Mouse (Mus musculus) embryo, embryonic 11.5 days (tissue): ENCODE results near the gene Shank3.

ENCODE experiments used
- DNase-seq: peaks from one replicate; pipeline ENCODE4 v3.0.0-alpha.2; 2012; ENCODE audit warnings: low read depth, low spot score

The Shank3 gene

DNA sequence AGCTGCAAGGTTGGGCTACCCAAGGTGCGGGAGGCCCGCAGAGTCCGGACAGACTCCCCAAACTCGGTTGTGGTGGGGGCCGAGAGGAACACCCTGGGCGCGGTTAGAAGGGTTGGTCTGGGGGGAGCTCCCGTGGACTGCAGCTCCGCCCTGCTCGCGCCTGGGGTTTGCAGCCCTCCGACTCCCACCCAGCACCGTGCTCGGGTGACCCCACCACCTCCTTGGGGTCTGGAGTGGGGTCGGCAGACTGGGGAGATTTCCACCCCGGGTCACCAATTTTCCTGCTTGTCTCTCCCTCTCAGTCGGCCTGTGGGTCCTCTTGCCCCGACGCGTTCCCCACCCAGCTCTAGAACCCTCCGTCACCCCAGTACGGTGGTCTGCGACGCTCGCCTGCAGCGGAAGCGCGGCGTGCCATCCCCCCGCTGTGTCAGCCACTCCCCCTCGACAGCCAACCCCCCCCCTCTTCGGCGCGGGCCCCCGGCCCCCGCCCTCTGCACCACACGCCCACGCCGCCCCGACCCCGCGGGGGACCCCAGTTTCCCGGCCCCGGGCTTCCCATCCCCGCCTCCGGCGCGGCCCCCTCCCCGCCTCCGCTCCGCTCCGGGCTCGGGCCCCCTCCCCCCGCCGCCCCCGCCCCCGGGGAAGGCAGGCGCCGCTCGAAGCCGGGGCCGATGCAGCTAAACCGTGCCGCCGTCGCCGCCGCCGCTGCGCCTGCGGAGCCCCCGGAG, at the start of gene Shank3:
Gene Shank3 (plus strand): TSS at position 663 of the 728 bp plus-strand sequence.
- no peak for DNase-seq

DNA sequence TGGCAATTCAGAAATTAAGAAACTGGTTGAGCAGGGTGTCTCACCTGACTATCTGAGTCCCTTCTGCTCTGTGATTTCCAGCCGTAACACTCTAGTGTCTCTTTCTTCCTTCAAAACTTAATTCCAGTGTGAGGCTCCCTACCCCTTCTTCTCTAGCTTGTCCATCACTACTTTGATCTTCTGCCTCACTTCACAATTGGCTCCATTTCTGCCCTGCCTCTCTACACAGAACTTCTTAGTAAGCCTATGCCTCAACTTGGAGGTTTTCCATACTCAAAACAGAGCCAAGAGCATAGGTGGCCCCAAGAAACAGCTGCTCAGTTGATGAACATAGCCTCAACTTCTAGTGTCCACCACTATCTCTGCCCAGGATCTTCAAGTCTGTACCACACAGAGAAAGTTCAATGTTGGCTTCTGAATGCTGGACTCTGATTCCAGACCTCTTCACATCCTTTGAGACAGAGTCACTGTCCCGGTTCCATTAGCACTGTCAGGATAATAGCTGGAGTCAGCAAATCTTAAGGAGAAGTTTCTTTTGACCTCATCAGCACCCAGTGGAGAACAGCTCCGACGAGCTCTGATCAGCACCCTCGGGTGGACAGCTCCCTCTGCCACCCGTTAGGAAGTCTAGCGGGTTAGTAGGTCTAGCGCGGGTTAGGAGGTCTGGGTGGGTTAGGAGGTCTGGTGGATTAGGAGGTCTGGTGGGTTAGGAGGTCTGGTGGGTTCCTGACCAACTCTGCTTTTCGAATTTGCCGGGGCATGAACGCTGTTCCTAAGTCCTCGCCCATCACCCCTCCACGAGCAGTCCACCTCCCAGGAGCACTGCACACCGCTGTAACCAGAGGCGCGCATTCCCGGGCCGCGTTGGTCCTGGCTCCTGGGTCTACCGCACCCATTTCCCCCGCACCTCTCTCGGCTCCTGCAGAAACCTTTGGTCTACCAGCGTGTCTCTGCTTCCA, 46.2 kb upstream of the Shank3 start:
- DNase-seq, result no peak

DNA sequence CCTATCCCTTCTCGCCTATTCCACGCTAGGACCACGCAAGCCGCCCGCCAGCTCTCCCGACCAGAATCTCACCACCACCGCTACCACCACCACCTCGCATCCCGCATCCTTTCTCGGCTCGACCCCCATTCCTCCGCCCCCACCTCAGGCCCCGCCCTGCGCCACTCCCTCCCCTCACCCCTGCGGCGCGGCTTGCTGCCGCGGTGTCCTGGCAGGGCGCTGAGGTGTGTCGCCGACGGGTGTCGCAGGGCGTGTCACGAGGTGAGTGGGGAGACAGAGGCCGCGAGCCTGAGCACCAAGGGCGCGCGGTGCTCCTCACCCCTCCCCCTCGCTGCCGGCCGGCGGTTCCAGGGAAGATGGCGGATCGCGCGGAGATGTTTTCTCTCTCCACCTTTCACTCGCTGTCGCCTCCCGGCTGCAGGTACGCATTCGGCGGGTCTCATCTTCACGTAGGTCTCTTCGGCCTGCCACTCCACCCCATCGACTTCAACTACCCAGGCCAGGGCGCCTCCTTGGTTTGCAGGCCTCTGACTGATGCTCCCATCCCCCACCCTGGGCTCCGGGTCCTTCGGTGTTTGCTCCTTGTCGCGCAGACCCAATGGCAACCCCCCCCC, 45.5 kb upstream of the Shank3 start, which contains the start of gene Mapk8ip2:
Gene Mapk8ip2 (plus strand): TSS at position 49 of the 614 bp plus-strand sequence.
- DNase-seq, result no peak

DNA sequence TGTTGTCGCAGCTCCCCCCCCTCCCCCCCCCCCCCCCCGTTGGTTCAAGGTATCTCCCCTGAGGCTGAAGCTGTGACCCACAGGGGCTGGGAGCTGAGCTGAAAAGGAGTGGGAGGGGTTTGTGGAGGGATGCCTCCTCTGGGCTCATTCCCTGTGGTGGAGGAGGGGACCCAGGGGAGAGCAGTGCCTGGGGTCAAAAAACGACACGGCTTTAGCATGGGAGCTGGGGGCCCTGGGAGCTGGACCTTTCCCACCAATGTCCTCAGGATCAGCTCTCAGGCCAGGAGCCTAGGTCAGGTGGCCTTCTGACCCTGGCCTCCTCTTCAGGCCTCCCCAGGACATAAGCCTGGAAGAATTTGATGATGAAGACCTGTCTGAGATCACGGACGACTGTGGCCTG, 44.6 kb upstream of the Shank3 start:
- no peak for DNase-seq

DNA sequence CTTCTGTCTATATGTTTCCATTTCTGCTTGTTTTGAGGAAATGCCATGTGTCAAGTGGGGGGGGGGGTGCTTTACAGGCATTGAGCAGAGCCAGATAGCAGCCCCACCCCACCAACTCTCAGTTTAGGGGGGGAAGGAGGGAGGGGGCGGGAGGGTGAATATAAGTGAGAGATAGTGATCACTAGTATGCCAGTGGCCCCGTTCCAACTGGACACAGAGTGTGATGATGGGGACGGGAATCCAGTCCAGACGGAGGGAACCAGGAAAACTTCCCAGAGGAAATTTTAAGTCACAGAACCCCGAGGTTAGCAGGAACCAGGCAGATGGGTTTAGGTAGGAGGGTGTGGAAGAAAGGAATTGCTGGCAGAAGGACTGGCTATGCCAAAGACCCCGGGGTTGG, 43.8 kb upstream of the Shank3 start:
- no peak for DNase-seq

DNA sequence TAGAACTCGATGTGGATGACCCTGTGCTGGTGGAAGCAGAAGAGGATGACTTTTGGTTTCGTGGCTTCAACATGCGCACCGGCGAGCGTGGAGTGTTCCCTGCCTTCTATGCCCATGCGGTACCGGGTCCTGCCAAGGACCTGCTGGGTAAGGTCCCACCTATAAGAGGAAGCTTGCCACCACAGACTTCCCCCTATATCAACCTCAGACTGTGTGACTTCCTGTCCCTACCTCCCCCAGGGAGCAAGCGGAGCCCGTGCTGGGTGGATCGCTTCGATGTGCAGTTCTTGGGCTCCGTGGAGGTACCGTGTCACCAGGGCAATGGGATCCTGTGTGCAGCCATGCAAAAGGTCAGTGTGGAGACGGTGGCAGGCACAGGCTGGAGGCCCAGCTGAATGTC, 40.5 kb upstream of the Shank3 start:
- DNase-seq, result no peak

DNA sequence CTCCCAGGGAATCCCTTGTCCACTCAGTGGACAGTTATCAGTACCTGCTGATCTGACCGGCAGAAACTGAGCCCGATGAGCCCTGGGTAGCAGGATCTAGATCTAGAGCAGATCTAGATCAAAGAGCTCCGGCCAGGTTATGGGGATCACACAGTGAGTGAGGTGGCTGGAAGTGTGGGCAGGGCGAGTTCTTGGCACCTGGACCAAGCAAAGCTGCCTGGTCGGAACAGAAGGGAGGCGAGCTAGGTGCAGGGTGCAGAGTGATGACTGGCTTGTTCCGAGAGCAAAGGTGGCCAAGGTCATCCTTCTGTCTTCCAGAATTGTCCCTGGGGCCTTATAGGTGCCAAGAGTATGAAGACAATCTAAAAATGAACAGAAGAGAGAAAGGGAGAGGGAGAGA, 39.6 kb upstream of the Shank3 start:
- DNase-seq, result no peak

DNA sequence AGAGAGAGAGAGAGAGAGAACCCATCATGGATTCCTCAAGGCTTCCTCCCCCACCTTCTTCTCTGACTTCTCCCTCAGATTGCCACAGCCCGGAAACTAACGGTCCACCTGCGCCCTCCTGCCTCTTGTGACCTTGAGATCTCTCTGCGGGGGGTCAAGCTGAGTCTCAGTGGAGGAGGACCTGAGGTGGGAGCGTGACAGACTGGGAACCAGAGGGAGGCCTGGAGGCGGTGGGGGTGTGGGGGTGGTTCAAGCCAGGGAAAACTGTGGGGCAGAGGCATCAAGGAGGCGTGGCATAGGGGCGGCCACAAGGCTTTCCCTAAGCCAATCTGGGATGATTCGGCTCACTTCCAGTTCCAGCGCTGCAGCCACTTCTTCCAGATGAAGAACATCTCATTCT, 39.1 kb upstream of the Shank3 start:
- no peak for DNase-seq

DNA sequence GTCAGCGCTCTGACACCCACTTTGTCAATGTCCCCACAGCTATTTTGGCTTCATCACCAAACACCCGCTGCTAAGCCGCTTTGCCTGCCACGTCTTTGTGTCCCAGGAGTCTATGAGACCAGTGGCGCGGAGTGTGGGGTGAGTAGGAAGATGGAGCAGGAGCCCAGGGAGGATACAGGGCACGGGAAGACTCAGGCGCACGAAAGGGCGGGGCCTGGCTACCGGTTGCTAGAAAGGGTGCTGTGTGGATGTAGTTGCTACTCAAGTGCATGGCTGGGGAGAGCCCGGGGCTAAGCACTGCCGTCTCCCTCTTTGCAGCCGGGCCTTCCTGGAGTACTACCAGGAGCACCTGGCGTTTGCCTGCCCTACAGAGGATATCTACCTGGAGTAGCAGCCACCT, 38.1 kb upstream of the Shank3 start:
- no peak for DNase-seq

DNA sequence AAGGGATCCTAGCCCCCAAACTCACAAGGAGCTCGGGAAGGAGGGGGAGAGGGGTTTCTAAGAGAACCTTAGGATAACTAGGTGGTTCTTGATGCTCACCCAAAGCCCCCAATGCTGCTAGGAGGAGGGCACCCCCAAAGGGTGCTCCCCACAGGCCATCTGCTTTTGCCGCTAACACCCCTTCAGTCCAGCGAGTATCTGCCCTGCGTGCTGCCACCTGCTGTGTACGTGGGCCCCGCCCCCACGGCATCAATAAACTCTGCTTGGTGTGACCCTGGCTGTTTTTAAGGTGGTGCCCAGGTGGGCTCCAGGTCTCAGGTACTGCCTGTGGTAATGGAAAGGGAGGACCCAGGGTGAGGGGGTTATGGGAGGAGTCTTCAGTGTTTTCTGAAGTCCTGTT, 37.2 kb upstream of the Shank3 start:
- no peak for DNase-seq

DNA sequence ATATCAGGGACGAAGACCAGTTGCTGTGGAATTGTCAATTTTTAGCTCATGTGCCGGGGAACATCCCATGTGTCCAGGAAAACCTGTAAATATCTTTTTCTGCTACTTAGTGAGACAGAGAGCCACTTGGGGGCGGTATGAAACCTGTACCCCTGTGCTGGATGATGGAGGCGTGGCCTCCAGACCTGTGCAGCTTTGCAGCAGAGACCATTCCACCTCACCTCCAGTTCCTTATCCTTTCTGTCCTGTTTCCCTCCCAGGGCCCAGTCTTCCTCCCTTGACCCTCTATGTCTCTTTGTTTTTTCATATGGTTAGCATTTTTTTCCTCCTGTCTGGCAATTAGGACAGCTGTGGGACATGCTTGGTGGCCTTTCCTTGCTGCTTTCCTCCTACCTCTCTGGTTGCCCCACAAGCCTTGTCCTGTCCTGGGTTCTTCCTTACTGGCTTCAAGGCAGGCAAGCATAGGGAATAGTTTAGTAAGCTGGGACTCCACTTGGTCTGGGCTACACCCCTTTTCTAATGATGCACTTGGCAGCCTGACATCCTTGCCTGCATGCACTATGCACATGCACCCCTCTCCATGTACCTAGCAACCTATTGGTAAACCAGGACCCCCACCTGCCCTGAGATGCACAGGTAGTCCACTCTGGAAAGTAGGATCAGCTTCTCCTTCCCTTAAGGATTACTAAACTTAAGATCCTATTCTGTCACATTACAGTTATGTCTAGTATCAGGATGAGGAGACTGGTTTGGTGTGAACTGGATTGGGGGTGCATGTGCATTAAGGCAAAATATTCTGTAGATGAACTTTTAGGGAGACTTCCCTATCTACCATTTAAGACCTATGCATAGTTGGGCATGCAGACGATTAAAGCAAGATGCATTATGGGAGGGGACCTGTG, 35.8 kb upstream of the Shank3 start:
- DNase-seq, result no peak

DNA sequence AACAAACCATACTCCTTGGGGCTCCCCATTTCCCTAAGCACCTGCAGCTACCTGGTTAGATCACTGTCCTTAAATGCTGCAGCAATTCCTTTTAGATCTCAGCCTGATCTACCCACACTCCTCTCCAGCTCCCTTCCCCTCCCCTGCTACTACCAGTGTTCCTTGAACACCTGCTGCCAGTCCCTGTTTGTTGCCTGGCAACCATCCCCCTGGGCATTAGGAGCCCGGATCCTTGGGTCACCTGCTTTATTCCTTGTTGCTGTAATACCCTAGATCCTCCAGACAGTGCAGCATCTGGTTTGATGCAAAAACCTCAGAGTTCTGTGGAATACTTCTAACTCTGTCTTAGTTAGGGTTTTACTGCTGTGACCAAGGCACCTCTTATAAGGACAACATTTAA, 34.4 kb upstream of the Shank3 start:
- no peak for DNase-seq

DNA sequence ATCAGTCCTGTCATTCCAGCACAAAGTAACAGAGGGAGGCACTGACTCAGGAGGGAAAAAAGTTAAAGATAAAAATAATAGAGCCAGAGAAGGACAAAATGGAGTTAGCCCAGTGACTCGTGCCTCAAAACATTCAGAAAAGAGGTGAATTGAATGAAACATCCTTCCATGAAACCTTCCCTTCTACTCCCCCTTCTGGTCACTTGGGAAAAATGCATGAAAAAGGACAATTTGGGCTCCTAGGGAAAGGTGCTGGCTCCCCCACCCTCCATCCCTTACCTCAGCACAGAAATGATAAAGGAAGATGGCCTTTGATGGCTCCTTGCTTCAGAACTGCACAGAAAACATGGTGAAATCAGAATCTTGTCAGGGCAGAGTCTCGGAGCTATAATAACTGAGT, 30.8 kb upstream of the Shank3 start:
- no peak for DNase-seq

DNA sequence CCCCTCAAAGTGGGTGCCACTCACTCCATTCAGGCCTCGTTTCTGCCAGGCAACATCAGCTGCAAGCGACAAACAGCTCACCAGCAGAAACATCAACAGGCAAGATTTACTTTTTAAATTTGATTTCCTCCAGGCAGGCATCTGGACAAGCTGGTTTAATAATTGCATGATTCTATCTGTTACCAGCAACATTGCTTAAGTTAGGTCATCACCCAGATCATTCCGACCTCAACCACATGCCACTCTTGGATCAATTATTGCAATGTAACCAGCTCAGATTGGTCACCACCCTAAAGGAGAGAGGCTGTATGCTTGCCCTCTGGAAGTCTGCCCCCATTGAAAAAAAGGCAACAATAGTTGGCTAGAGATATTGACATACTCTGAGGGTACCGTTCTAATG, 27.9 kb upstream of the Shank3 start:
- no peak for DNase-seq

DNA sequence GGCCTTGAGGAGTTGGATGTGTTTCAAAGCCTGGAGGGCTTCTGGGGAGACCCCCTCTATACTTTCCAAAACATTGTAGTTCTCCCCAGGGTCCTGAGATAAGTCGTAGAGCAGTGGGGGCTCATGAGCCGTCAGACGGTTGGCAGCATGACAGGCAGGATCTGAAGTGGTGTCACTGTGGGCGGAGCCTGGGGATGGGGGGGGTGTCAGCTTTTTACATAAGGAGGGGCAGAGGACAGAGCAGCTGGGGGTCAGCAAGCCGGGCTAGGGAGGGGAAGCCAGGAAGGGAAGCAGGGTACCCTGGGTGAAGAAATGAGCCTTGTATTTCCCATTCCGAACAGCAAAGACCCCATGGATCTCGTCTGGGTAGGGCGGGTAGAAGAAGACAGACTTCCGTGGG, 26.1 kb upstream of the Shank3 start:
- no peak for DNase-seq

DNA sequence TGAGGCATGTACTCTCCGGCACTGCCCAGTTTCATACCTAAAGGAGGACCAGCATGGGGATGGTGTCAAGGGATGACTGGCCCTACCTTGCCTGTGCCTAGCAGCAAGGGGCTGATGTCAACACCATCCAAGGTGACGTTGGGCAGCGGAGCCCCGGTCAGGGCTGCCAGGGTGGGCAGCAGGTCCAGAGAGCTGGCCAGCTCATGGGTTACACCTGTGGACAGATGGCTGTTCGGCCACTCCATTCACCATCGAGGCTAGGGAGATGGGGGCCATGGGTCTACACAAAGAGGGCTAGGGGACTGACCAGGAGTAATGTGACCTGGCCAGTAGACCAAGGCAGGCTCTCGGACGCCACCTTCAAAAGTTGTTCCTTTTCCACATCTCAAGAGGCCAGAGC, 25.5 kb upstream of the Shank3 start:
- no peak for DNase-seq

DNA sequence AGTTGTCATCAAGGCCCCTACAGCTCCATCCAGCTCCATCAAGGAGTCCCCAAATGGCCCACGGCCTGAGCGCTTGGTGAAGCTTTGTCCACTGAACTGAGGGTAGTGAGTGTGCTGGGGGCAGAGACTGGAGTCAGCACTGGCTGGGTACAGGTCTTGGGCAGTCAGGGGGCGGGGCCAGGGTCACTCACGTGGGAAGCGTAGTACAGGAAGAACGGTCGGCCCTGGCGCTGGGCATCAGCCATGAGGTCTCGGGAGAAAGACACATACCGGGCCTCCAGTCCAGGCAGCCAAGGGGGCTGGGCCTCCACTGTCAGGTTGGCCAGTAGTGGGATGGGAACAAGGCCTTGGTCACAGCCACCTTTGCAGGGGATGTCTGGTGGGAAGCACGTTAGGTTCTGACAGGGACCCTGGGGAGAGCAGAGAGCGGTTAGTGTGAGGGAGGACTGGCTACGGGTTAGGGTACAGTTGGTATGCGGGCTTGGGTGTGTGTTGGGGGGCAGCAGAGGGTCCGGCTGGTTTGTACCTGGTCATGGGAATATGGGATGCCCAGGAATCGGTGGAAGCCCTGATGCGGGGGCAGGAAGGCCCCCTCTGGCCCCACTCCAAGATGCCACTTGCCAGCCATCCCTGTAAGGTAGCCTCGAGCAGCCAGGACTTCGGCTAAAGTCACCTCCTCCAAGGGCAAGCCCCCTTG, 24.7 kb upstream of the Shank3 start:
- DNase-seq, result no peak

DNA sequence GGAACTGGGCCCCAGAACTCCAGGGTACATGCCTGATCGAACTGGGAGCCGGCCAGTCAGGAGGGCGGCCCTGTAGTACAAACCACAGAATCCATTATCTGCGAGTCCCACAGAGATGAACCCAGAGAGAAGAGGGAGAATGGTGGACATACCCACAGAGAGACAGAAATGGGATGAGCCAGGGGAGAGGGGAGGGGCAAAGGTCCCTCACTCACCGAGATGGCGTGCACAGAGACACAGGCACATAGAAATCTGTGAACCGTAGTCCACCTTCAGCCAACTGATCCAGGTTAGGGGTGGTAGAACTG, 24.2 kb upstream of the Shank3 start:
- DNase-seq, result no peak

DNA sequence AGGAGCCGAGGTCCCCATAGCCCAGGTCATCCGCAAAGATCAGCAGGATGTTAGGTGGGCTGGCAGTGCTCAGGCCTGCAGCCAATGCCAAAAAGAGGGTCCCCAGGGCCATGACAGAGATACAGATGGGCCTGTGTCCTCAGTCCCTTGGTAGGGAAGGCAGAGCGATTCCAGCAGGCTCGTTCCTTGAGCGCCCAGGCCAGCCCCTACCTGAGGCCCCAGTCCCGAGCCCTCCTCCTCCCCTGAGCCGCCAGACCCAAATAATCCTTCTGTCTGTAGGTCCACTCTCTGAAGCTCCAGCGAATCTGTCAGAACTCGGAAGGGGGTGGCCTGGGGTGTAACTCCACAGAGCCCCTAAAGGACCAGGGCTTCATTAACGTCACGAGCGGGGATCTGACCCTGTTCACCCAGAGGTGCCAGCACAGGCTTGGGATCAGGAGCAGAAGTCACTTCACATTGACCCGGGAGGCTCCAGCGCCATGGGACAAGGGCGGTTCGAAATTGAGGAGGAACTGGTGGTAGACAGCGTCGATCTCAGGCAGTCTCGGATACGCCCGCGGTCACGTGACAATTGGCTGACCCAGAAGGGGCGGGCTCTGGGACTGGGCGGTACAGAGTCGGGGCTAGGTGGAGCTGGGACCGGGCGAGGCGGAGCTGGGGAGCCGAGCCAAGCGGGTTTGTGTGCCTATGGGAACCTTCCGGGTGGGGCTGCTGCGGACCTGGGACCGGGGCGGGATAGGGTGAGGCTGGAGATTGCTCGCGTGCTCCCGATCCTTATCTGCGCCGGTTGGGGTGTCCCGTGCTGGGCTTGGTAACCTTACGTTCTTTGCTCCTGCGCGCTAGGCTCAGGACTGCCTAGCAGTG, 23.6 kb upstream of the Shank3 start:
- DNase-seq, result peak; percentile 78

DNA sequence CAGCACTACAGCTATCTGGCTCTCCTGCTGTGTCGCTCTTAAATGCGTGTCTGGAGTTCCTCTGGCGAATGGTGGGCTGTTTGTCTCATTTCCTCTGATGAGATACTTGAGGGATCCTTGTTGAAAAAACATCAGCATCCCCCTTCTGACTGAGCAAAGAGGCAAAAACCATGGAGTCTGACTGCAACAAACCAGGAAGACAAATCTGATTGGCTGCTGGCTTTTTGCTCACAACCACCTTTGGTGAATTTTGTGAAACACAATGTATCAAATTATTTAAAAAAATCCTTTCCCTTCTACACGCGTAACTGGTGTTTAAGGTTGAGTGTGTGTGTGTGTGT, 23.0 kb upstream of the Shank3 start:
- DNase-seq, result no peak
